Mouse (Mus musculus): ENCODE data around the gene Tspan31.
"Not testable (repeated sequence)": the region's sequence is repeated elsewhere in the genome, so short reads cannot be mapped to it uniquely, and the experiment has no call there.

Tspan31 gene

GRCm38 (mm10) chr10:127083915-127084306, 13.8 kb upstream of the Tspan31 start:
- DNase-seq (ENCODE audit: low spot score), result no peak

GRCm38 (mm10) chr10:127083292-127083914, 13.3 kb upstream of the Tspan31 start:
- no peak for DNase-seq (ENCODE audit: low spot score)

- DNase-seq (ENCODE audit: low spot score), result no peak
These were observed 12.0 kb upstream of the Tspan31 start for GRCm38 (mm10) chr10:127081996-127082620.

GRCm38 (mm10) chr10:127080901-127081780, 11.1 kb upstream of the Tspan31 start:
- DNase-seq (ENCODE audit: low spot score), result no peak

GRCm38 (mm10) chr10:127079665-127080391, 9.8 kb upstream of the Tspan31 start:
- no peak for DNase-seq (ENCODE audit: low spot score)

GRCm38 (mm10) chr10:127078677-127079575, 8.9 kb upstream of the Tspan31 start:
- DNase-seq (ENCODE audit: low spot score), result no peak

- no peak for DNase-seq (ENCODE audit: low spot score)
These were observed 8.1 kb upstream of the Tspan31 start for GRCm38 (mm10) chr10:127078001-127078676.

GRCm38 (mm10) chr10:127077515-127077914, 7.5 kb upstream of the Tspan31 start:
- DNase-seq (ENCODE audit: low spot score), result no peak

GRCm38 (mm10) chr10:127076082-127076481, 6.0 kb upstream of the Tspan31 start:
- DNase-seq (ENCODE audit: low spot score), result peak; percentile 85

- no peak for DNase-seq (ENCODE audit: low spot score)
These were observed 5.6 kb upstream of the Tspan31 start for GRCm38 (mm10) chr10:127075651-127076050.

GRCm38 (mm10) chr10:127075080-127075479, 5.0 kb upstream of the Tspan31 start, which contains the start of gene Agap2:
Agap2 (plus strand) TSS chr10:127075284.
- DNase-seq (ENCODE audit: low spot score), result peak; percentile 86

- DNase-seq (ENCODE audit: low spot score), result no peak
These were observed 3.9 kb upstream of the Tspan31 start for GRCm38 (mm10) chr10:127073981-127074380.

- not testable (repeated sequence) for DNase-seq (ENCODE audit: low spot score)
These were observed 2.9 kb upstream of the Tspan31 start for GRCm38 (mm10) chr10:127072969-127073368.

- DNase-seq (ENCODE audit: low spot score), result not testable (repeated sequence)
These were observed 2.2 kb upstream of the Tspan31 start for GRCm38 (mm10) chr10:127072270-127072669.

GRCm38 (mm10) chr10:127071203-127071602, 1.1 kb upstream of the Tspan31 start:
- no peak for DNase-seq (ENCODE audit: low spot score)

- DNase-seq (ENCODE audit: low spot score), result no peak
These were observed 529 bp downstream of the Tspan31 start for GRCm38 (mm10) chr10:127069281-127070189.

GRCm38 (mm10) chr10:127068360-127069038, 1.6 kb downstream of the Tspan31 start:
- DNase-seq (ENCODE audit: low spot score), result no peak

- no peak for DNase-seq (ENCODE audit: low spot score)
These were observed 3.5 kb downstream of the Tspan31 start for GRCm38 (mm10) chr10:127066519-127067018.

GRCm38 (mm10) chr10:127065981-127066380, 4.1 kb downstream of the Tspan31 start:
- no peak for DNase-seq (ENCODE audit: low spot score)

Measured in T-cell, adult 2 months (primary cell).